Mouse (Mus musculus) CD8-positive naive resting alpha-beta T cell, adult 2 months (primary cell): Measurements from ENCODE around the gene Mcm10.
A peak's percentile ranks its signal among the peaks of the same experiment; 100 is the strongest.

Source experiments
- DNase-seq, 2 experiments: peaks; one replicate each; pipeline ENCODE4 v3.0.0; 2022; ENCODE audit warnings: low read depth in 2 of 2, low spot score in 2 of 2

Gene Mcm10

DNA sequence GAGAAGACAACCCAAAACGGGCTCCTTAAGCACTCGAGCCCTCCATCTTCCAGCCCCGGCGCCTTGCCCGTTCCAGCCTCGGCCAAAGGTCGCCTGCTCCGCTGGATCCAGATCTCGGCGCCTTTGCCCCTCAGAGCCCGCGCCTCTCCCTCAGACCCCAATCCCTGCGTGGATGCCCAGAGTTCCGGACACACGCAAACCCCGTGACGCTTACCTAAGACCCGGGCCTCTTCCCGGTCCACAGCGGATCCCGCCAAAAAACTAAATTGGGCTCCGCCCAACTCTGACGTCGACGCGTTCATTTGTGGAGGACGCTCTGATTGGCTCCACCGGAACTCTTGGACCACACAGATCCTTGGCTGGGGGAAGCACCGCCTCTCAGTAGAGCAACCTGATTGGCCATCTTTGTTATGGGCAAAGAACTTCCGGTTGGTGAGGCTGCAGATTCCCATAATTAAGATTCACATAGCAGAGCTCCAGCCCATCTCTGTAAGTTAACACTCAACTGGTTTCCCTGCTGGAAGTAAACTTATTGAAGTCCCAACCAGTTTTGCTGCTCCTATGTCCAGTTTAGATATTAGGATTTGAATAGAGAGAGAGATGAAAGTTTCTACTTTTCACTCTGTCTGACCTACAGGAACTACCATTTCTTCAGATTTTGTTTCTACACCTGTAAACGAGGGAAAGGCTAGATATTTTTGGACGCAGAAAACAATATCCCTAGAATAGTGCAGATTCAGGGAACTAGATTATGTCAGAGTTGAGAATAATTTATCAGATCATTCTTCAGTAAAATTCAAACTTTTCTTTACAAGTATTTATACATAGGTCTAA lies at the start of gene Mcm10:
Gene Mcm10, minus strand, starts transcription at position 301 of the 834 bp plus-strand sequence.
- peak; percentile 78 to 82 for DNase-seq

DNA sequence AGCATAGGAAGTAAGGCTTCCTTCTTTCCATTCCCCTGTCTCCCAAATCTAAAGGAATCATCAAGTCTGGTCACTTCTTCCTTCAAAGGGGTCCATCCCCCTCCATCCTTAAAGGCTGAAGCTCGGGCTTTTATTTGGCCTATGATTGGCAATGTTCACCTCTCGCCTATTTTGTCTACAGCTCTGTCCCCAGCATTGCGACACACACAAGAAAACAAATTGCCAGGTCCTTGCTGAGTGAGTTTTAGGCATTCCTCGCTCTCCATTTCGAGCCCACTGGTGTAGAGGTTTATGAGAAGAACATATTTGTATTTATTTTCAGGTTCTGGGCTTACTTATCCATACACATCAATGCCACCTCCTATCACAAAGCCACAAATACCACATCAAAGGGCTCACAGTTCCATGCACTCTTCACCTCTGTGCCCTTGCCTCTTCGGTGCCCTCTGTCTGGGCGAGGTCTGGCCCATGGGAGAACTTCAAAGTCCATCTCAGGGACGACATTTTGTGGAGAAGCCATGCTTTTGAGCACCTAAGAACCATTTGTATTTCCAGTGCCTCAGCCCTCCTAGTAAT lies 48.6 kb upstream of the Mcm10 start:
- DNase-seq: no peak

DNA sequence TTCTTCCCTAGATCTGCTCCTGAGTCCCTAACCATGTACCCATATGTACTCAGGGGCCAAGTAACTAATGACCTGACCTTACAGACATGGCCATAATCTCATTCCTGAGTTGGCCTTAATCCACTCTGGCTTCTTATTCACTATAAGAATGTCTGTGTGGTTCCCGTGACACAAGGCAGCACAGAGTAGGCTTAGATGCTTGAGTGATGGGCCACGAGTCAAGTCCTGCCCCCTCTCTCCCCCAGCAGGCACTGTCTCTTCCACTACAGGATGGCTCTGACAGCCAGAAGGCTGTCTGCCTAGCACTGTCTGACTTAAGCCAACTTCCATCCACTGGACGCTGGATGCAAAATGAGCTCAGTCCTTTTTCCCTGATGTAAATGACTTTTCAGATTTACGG lies 47.4 kb upstream of the Mcm10 start:
- DNase-seq: no peak

DNA sequence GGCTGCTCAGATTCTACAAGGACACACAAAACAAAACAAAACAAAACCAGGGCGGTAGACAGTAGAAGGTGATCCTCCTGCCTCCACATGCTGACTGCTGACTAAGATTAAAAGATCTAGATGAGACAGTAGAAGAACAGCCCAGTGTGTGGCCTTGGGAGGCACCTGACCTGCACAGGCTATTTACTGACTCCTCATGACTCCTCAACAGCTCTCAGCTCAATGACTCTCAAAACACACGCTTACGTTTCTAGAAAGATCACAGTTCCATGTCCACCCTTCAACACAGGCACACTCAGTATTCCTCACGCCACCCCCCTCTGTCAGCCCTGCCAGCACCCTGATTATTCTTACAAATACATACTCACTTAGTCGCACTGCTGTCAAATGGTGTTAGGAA lies 45.8 kb upstream of the Mcm10 start:
- no peak for DNase-seq

DNA sequence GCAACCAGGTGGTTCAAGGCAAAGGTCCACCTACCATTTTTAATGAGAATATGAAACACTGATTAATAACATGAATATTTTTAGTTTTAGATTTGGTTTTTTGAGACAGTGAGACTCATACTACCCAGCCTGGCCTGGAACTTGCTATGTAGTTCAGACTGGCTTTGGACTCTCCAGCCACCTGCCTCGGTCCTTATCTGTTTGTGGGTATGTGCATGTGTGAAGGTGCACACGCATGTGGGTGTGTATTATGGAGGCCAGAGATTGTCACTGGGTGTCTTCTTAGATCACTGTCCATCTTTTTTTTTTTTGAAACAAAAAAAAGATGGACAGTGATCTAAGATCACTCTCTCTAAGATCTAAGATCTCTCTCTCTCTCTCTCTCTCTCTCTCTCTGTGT lies 38.0 kb upstream of the Mcm10 start:
- DNase-seq: no peak

DNA sequence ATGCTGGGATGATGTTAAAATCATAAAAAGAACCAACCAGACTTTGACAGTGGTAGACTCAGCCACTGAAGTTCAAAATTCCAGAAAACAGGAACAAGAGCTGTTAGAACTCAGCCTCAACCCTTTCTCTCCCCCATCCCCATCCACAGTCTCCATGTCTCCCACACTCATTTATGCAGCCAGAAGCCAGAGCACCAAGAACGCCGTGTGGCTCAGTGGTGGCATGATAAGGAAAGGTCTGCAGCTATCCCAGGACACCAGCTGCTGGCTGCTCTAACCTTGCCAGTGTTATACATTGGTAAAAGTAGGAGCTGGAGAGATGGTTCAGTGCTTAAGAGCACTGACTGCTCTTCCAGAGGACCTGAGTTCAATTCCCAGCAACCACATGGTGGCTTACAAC lies 34.4 kb upstream of the Mcm10 start:
- no peak for DNase-seq

DNA sequence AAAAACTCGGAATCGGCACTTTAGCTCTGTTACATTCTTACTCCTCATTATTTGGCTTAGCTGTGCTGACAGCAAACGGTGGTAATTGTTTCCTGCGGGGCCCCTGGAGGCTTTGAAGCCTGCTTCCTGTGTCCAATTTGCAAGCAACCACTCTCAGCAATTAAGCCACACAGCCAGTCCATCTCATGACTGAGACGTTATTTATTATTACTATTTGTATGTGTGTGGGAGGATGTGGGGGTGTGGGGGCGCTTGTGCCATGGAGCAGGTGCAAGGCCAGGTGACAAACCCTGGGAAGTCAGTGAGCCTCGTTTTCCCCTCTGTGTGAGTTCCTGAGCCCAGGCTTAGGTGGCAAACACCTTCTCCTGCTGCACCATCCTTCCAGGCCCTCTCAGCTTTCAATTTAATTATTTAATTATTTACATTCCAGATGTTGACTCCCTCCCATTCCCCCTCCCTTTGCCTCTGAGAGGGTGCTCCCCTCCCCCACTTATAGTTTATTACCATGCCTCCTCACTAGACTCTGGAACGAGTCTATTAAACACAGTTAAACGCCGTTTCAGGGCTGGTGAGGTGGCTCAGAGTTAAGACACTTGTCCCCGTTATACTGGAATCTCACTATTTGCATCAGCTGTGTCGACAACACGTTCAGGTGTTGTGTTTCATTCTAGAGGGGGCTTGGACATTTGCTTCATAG lies 32.8 kb upstream of the Mcm10 start:
- no peak for DNase-seq

DNA sequence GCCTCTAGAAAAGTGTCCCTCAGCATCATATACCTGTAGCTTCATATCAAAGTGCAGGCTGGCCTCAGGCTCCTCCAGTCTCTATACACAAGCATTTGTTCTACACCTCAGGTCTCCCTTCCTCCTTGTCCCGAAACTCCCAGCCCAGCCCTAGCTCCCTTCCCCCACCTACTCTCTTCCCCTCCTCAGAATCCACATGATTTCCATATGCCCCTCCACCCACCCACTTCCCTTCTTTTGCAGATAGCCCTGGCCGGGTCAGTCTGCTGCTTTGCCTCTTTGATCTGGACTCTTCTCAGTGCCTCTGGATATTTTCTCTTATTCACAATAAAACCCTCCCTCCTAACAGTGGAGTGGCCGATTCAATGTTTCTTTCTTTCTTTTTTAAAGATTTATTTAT lies 31.7 kb upstream of the Mcm10 start:
- no peak for DNase-seq

DNA sequence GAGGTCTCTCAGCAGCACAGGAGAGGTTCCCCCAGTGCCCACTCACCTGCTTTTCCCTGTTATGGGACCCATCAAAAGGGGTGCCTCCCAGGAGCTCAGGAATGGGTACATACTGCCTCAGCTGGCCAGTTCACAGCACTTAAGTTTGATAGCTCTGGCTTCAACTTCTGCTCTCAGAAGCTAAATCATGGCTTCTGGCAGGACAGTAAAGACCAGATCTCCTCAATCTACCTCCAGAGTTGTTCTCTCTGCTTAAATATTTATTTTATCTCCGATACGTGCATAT lies 30.8 kb upstream of the Mcm10 start:
- no peak for DNase-seq

DNA sequence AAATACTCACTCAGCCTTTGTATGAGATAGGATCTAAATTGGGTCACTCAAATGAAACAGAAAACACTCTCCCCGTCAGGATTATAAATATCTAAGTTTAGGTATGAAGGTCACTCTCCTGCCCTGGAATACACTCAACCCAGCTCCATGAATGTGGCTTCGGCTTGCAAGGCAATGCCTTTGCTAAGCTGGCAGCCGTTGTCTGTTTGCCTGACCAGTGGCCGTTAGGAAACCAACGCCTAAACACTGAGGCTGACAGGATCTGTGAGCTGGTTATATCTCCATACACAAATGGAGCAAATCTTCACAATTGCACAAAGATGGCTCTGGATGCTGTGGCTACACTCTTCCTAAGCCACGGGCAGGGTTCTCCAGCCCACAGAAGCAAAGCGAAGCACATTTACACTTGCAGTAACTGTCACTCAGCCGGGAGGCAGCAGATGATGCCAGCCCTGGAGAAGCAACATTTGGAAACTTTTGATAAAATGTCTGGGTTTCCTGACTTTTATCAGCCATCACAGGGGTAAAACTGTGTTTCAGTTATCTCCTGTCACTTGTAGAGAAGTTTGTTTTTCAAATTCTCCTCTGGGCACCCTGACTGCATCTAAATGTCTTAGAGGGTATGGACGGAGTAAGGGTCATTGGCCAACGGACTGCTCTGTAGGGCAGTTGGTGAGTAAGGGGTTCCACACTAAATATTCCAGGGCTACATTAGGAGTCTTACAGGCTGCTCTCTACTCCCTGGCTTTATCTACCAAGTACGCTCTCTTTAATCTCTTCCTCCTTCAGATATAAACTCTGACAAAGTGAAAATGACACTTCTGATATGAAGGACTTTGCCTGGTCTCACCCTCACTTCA lies 30.3 kb upstream of the Mcm10 start:
- no peak for DNase-seq

DNA sequence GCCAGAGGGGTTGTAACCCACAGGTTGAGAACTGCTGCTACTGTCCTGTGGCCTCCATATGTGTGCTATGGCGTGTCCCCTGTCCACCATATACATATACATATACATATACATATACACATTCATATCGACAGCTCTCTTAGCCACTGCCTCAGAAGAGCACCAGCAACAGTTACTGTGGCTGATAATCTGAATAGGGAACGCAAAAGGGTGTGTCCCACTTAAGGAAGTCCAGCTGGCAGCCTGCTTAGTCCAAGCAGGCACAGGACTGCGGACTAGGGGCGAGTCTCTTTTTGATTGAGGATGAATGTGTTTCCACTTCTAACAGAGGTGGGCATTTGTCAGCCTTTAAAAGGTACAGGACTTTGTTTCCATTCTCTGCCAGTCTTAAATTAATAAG lies 29.3 kb upstream of the Mcm10 start:
- no peak for DNase-seq

DNA sequence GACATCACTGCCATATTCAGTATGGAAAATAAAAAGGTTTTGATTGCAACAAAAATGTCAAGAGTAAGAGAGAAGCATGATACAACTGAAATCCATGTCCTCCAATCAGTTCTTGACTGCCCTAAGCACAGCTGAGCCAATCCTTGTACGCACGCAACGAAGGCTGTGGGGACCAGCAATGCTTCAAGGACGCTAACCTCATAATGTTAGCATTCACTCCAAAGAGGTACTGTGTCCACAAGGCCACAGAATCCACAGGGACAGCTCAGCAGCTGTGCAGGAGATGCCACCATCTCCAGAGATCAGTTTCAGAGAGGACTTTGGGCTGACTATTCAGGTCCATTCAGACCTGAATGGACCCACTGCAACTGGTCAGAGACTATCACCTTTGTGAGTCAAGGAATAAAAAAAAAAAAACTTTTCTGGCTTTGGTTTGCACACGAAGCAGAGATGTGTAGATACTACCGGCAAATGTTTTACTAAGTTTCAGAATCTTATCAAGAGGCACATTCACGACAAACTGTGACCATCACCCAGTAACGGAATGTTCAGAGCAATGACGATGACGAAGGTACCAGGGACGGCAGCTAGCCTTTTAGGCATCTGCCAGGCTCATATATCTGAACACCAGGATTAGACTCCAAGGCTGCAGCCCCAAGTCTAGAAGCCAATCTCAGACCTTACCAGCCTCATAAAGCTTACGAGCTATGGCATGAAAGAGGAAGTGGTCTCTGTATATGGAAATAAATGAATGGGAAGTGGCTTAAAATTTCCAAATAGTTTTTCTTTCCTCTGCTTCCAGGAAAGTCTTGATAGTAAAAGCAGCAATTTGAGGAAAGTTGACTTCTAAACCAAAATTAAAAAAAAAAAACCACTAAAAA lies 27.9 kb upstream of the Mcm10 start:
- DNase-seq: no peak

DNA sequence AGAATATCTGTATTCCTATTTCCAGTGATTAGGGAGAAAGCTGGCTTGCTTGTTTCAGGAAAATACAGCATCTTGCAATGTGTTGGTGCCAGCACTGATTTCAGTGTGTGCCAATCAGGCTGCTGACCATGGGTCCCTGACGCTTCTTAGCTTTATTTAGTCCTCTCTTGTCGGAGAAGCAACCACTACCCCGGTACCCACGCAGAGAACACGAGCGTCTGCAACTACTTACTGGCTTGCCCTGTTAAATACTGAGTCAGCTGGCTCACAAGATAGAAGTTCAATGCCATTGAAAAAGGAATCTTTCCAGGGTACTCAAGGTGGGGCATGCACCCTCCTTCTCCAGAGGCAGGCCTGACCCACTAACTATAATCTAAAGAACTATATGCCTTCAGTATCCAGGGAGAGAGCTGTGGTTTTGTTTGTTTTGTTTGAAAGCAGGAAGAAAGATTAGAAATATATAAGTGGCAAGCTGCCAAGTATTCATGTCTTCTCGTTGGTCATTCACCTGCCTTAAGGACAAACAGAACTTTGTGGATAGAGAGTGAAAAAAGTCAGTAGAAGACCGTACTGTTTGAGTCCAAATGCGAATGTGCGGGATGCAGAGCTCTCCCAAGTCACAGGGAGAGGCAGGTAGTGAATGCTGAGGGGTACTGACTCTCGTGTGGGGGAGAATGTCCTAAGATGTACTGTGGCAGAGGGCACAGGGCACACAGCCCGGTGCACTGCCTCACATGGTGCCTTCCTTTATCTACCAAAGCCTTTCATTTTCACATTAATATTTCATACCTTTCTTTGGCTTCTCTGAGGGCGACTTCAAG lies 27.0 kb upstream of the Mcm10 start:
- DNase-seq: no peak

DNA sequence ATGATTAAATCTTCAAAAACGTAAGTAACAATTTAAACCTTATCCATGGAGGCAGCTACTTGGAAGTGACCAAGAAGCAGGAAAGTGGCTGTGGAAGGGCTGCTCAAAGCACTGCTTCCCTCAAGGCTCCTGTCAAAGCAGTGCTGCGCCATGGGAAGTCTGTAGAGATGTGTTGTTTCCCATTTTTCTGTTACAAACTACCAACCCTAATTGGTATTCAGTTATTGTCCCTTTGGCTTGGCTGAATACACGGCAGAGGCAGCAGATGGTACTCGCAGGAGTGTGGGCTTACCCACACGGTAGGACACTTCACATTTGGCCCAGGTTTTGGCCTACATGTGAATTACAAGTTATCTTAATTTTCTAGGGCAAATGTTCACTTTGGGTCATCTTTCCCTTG lies 25.7 kb upstream of the Mcm10 start:
- no peak for DNase-seq

DNA sequence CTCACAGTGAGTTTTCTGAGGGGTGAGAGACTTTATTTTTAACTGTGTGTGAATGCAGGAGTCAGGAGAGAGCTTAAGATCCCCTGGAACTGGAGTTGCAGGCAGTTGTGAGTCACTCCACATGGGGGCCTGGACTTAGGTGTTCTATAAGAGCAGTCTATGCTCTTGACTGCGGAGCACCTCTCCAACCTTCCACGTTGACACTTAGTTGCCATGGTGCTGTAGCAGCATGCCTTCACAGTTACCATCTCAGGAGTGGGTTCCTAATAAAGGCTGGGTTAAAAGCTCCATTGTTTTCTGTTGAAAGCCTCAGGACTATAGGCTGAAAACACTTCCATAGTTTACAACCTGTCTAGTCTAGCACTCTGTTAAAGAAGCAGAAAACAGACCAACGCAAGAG lies 24.8 kb upstream of the Mcm10 start:
- DNase-seq: no peak

DNA sequence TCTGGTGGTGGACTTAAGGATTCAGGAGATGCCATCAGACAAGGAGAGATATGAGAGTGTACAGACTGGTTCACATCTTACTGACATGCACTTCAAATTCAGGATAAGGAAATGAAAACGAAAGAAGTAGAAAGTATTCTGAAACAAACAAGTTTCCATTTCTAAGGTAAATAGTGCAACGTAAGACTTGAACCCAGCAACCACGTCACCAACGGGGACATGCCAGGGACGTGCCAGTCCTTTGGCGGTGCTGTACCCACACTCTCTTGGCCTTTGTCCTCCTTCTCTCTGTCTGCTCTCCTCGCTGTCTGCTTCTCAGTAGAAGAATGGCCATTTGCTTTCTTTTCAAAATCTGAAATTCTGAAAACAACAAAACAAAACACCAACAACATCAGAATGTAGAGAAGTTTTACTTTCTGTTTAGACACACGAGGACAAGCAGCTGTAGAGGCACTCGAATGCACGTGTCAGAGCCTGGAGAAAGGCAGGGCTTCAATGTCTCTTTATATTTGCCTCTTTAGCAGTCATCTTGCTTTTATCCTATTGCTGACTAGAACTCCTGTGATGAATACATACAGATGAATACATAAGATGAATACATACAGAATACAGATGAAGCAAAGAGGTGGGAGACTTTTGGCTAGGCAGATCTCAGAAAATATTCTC lies 24.0 kb upstream of the Mcm10 start:
- DNase-seq: no peak

DNA sequence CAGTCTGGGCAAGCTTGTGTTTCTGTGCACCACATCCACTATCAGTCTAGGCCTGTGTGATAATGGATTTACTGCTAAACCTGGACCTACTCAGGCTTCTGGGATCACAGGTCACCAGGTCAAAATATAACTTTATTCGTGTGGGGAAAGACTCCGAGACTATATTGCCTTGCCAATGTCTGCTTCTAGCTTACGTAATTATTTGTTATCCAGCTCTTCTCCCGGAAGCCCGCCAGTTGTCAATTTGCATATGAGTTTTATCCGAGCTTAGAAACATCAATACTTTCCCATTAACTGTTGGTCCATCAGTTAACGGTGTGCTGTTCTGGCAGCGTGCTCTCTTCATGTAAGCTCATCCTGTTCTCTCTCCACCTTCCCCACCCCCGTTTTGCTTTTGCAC lies 22.6 kb upstream of the Mcm10 start:
- DNase-seq: no peak

DNA sequence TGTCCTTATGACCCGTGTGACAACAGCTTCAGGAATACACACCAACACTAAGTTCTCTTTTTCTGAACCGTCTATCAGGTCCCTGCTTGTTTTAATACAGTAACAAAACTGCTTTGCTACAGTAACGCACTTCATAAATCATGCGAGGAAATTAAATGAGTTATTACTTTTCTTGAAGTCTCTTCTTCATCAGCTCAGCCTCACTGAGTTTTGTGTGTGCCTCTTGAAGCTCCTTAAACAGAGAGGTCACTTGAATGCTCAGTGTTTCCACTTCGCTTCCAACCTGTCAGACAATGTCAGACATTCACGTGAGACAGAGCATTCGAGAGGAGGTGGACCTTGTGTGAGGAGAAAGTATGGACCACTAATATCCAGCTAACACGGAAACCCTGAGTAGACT lies 22.2 kb upstream of the Mcm10 start:
- DNase-seq: no peak
